Mouse (Mus musculus) heart, embryonic 12.5 days (tissue): ENCODE data around the gene Trank1. TPM values are rescaled to one million over a fixed set of nuclear protein-coding genes. Genes with fewer than 3 reads are reported as not detected.

Experiments used
- ATAC-seq: fragments of 200-750 bp; cut with Nextera tagmentation; 2 replicates; pipeline ENCODE4 v1.8.0; 2017; ENCODE audit warnings: moderate TSS enrichment, moderate library complexity; ENCODE audit not compliant: insufficient number of reproducible peaks, low FRiP score
- H3K27ac ChIP-seq: fragments of 300-500 bp; sonication (generic); 2 replicates; pipeline ENCODE4 v1.5.1; 2016; ENCODE audit warnings: mild to moderate bottlenecking, moderate library complexity; ENCODE audit not compliant: poor library complexity, severe bottlenecking
- H3K27me3 ChIP-seq: fragments of 300-500 bp; sonication (generic); replicated peaks from 2 replicates; pipeline ENCODE4 v1.6.1; 2016; ENCODE audit warnings: mild to moderate bottlenecking, moderate library complexity
- H3K36me3 ChIP-seq: fragments of 300-500 bp; sonication (generic); 2 replicates; pipeline ENCODE4 v1.6.1; 2016; ENCODE audit warnings: mild to moderate bottlenecking, moderate library complexity
- H3K4me1 ChIP-seq: fragments of 300-500 bp; sonication (generic); replicated peaks from 2 replicates; pipeline ENCODE4 v1.6.1; 2016; ENCODE audit warnings: mild to moderate bottlenecking
- H3K4me2 ChIP-seq: fragments of 300-500 bp; sonication (generic); 2 replicates; pipeline ENCODE4 v1.6.1; 2016; ENCODE audit warnings: mild to moderate bottlenecking, moderate library complexity
- H3K4me3 ChIP-seq: fragments of 300-500 bp; sonication (generic); 2 replicates; pipeline ENCODE4 v1.5.1; 2016; ENCODE audit warnings: mild to moderate bottlenecking
- H3K9ac ChIP-seq: fragments of 300-500 bp; sonication (generic); 2 replicates; pipeline ENCODE4 v1.6.1; 2016; ENCODE audit warnings: mild to moderate bottlenecking, moderate library complexity
- H3K9me3 ChIP-seq: fragments of 300-500 bp; sonication (generic); replicated peaks from 2 replicates; pipeline ENCODE4 v1.6.1; 2016; ENCODE audit warnings: mild to moderate bottlenecking, moderate library complexity
- WGBS: fragments of 180-500 bp; shearing (Covaris S2); methylation state at CpG from one replicate; pipeline ENCODE4 v1.1.7; 2016; 5-methylcytosine and 5-hydroxymethylcytosine counted together
- polyA plus RNA-seq: library from polyadenylated mRNA; unstranded; fragments of >200 nt; fragmentation: Nextera tagmentation; extraction: Ambion mirVana; gene quantifications from 2 replicates; pipeline ENCODE4 v1.2.1, GENCODE M21; 2016

Trank1 gene
- polyA plus RNA-seq, 1 experiment from 2014 or later: 0.03 TPM

DNA sequence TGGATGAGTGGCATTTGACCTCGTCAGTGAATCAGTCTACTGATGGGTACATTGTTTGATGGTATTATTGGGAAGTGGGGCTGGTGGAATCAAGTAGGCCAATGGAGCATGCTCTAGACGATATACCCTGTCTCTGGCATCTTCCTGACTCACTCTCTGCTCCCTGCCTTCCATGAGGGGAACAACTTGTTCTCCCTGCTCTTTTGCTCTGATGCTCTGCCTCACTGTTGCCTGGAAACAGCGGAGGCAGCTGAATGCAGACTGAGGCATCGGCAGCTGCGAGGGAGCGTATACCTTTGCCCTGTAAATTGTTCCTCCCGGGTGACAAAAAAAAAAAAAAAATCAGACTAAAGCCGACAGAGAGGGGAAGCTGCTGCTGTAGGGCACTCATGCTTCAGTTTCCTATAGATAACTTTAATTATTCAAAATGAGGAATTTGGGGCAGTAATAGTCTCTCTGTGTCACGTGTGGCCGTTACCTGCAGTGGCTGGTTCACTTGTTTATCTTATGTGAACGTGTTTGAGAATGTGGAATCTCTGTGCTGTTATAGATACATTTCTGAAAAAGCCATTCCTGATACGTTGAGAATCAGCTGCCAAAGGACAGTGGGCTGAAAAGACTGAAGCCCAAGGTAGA lies 9.2 kb upstream of the Trank1 start:
- no peak overlapping the region for H3K4me2 ChIP-seq
- WGBS: 69% methylated on average over 12 of the region's 12 CpGs
- H3K9ac ChIP-seq: no peak overlapping the region
- 0 out of 2 replicates have a peak, but pooled peaks cover 14% of the 10 kb centered on the region for H3K27me3 ChIP-seq
- ATAC-seq: no peak
- no peak overlapping the region for H3K4me3 ChIP-seq
- no peaks in the 10 kb centered on the region for H3K4me1 ChIP-seq
- no peaks in the 10 kb centered on the region for H3K36me3 ChIP-seq
- no peaks in the 10 kb centered on the region for H3K9me3 ChIP-seq
- no peak overlapping the region for H3K27ac ChIP-seq

DNA sequence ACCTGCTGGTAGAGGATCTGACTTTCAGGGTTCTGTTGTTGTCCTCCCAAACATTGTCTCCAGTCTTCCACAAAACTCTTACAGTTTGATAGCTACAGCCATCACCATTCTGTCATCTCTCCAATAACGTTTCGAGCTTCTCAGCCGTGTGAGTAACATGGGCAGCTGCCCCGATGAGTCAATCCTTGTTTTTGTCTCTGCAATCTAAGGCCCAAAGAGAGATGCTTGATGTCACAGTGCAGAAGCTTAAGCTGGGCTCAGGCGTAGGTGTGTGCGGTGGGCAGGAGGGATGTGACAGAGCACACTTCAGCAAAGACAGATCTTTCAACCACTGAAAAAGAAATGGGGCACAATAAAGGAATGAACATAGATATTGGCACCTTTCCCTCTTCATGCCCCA lies 7.5 kb upstream of the Trank1 start:
- Histone ChIP-seq H3K27me3 (peaks cover 18% of the 10 kb centered on the region), H3K36me3 (no peaks in the 10 kb centered on the region), H3K4me1 (no peaks in the 10 kb centered on the region), H3K4me2 (no peak overlapping the region), H3K9ac (no peak overlapping the region), H3K27ac (no peak overlapping the region), H3K9me3 (no peaks in the 10 kb centered on the region), H3K4me3 (no peak overlapping the region)
- no peak for ATAC-seq
- 81% methylated on average over 6 of the region's 6 CpGs for WGBS

DNA sequence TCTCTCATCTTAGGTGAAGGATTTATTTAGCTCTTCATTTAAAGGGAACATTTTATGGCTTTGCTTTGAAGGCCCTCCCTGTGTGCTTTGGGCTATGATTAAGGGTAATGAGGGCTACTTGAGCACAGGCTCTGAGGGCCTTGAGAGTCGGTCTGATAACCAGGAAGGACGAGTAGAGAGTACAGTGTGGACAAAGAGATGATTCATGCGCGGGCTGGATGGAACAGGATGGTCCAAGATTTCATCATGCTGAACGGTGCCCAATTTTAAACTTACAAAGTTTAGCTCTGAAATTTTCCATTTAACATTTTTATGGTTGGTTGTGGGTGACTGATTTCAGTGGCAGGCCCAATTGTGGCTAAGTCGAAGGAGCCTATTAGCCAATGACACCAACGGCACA lies 5.4 kb upstream of the Trank1 start:
- no peaks in the 10 kb centered on the region for H3K4me1 ChIP-seq
- 79% methylated on average over 7 of the region's 7 CpGs for WGBS

DNA sequence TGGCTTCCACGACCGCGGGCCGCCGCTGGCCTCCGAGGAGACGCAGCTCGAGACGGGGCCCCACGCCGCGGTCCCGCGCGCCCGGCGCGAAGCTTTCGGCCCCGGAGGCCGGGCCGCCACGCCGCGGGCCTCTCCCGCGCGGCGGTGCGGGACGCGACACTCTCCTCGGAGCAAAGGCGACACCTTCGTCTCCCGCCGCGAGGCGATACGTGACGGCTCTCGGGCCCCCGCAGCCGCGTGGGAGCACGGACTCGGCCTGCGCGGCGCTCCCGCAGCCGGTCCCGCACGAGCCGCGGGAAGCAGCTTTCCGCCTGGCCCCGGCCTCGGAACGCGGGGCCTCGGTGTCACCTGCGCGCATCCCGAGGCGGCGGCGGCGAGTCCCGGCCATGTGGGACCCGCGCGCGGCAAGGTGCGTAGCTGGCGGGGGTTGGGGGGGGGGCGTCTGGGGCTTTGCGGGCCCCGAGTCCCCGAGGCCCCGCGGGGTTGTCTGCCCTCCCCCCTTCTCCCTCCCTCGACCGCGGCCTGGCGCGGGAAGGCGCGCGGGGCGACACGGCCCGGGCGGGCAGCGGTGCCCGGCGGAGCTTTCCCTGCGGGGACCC lies 403 bp downstream of the Trank1 start:
- H3K4me1 ChIP-seq: peaks cover 15% of the 10 kb centered on the region
- H3K36me3 ChIP-seq: no peaks in the 10 kb centered on the region
- peak overlapping the region; percentile 96 for H3K4me2 ChIP-seq
- H3K9me3 ChIP-seq: no peaks in the 10 kb centered on the region
- H3K27me3 ChIP-seq: peaks cover 54% of the 10 kb centered on the region
- 1% methylated on average over 77 of the region's 98 CpGs for WGBS
- H3K27ac ChIP-seq: no peak overlapping the region
- ATAC-seq: no peak; the same call in 1 of the 2 replicates
- H3K4me3 ChIP-seq: peak overlapping the region; percentile 59
- H3K9ac ChIP-seq: peak overlapping the region; percentile 57; the same call in 1 of the 2 replicates

More for the DNA sequence above, 5.4 kb upstream of the Trank1 start:
- Histone ChIP-seq H3K9me3 (no peaks in the 10 kb centered on the region), H3K36me3 (no peaks in the 10 kb centered on the region), H3K4me3 (no peak overlapping the region), H3K9ac (no peak overlapping the region), H3K27ac (no peak overlapping the region), H3K4me2 (no peak overlapping the region), H3K27me3 (peaks cover 37% of the 10 kb centered on the region)
- ATAC-seq: no peak

DNA sequence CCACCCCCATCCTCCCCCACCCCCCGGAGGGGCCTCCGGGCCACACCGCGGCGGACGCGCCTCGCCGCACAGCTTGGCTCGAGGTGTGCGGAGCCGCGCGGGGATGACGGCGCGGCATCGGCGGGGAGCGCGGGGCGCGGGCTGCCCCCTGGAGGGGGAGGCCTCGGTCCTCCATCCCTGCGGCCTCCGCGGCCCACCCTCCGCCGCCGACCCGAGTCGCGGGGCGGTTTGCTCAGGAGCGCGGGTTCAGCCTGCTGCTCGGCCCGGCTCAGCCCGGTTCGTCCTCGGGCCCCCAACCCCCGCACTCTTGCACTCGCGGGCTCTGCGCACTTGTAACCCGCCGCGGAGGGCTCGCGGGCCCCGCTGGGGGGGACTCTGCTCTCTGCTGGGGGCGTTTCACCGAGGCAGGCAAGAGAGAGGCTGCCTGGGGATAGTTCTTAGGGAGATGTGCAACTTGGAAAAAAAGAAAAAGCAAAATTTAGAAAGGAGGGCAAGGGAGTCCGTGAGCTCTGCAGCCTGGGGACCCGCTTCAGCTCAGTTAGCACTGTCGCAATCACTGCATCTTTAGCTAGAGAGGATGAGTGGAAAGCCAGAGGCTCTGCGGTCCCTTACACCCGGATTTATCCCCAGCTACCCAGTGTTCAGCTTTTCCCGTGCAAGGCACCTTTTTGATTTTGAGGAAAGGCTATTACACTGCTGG lies 1.1 kb downstream of the Trank1 start:
- H3K4me1 ChIP-seq: peaks cover 15% of the 10 kb centered on the region
- WGBS: under 1% methylated on average over 44 of the region's 59 CpGs
- no peaks in the 10 kb centered on the region for H3K9me3 ChIP-seq
- H3K4me2 ChIP-seq: peak overlapping the region; percentile 96
- peak; percentile 39; the same call in 1 of the 2 replicates for ATAC-seq
- H3K27me3 ChIP-seq: peaks cover 54% of the 10 kb centered on the region
- H3K9ac ChIP-seq: peak overlapping the region; percentile 57; the same call in 1 of the 2 replicates
- H3K27ac ChIP-seq: no peak overlapping the region
- H3K4me3 ChIP-seq: peak overlapping the region; percentile 59
- no peaks in the 10 kb centered on the region for H3K36me3 ChIP-seq

DNA sequence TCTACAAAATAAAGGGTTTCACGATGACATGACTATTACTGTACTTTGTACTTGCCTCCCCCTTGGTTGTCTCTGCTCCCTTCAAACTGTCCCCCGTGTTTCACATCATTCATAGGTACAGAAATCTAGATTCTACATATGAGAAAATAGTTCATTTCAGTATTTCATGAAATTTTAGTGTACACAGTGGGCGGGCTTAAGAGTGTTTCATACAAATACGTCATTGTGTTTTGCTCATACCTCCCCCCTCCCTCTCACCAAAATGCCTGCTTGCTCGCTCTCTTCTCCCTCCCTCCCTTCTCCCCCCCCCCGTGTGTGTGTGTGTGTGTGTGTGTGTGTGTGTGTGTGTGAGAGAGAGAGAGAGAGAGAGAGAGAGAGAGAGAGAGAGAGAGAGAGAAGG lies 1.8 kb downstream of the Trank1 start:
- H3K36me3 ChIP-seq: no peaks in the 10 kb centered on the region
- no peak overlapping the region for H3K4me3 ChIP-seq
- ATAC-seq: no peak
- H3K9ac ChIP-seq: no peak overlapping the region
- H3K4me1 ChIP-seq: peaks cover 15% of the 10 kb centered on the region
- no peak overlapping the region for H3K4me2 ChIP-seq
- H3K9me3 ChIP-seq: no peaks in the 10 kb centered on the region
- 15% methylated on average over 5 of the region's 6 CpGs for WGBS
- H3K27me3 ChIP-seq: peaks cover 57% of the 10 kb centered on the region
- no peak overlapping the region for H3K27ac ChIP-seq

DNA sequence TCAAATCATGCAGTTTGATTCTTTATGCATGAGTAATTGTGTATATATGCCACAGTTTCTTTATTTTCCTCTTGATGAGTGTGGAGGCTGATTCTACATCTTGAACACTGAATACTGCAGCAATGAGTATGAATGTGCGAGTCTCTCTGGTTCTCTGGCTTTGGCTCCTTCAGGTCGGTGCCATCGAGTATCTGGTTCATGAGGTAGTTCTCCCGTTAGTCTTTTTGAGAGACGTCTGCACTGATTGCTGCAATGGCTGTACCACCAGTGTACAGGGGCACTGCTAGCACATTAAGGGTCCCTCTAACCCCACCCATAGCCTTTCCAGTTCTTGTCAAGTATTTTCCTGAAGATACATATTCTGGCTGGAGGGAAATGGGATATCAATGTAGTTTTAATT lies 2.3 kb downstream of the Trank1 start:
- H3K4me1 ChIP-seq: peaks cover 15% of the 10 kb centered on the region
- 25% methylated on average over 5 of the region's 5 CpGs for WGBS
- H3K27ac ChIP-seq: no peak overlapping the region
- H3K36me3 ChIP-seq: no peaks in the 10 kb centered on the region
- no peak for ATAC-seq
- H3K9ac ChIP-seq: no peak overlapping the region
- H3K4me2 ChIP-seq: no peak overlapping the region
- no peak overlapping the region for H3K4me3 ChIP-seq
- peaks cover 56% of the 10 kb centered on the region for H3K27me3 ChIP-seq
- H3K9me3 ChIP-seq: no peaks in the 10 kb centered on the region

DNA sequence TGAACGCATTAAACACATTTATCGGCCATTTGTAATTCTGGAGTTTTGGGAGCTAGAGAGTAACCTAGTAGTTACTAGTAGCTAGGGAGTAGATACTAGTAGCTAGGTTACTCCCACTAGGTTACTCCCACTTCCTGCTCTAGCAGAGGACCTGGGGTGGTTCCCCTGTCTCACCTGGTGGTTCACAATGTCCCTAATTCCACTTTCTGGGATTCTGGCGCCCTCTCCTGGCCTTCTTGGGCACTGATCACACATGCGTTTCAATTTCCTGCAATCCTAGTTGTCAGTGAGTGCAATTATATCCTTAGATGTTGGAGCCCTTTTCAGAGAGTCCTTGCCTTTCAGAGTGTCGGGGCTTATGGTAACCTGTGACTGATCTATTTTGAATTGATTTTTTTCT lies 2.7 kb downstream of the Trank1 start:
- no peak for ATAC-seq
- Histone ChIP-seq H3K27ac (no peak overlapping the region), H3K4me2 (no peak overlapping the region), H3K27me3 (peaks cover 54% of the 10 kb centered on the region), H3K9me3 (no peaks in the 10 kb centered on the region), H3K36me3 (no peaks in the 10 kb centered on the region), H3K9ac (no peak overlapping the region), H3K4me3 (no peak overlapping the region), H3K4me1 (peaks cover 15% of the 10 kb centered on the region)
- 33% methylated on average over 5 of the region's 5 CpGs for WGBS

DNA sequence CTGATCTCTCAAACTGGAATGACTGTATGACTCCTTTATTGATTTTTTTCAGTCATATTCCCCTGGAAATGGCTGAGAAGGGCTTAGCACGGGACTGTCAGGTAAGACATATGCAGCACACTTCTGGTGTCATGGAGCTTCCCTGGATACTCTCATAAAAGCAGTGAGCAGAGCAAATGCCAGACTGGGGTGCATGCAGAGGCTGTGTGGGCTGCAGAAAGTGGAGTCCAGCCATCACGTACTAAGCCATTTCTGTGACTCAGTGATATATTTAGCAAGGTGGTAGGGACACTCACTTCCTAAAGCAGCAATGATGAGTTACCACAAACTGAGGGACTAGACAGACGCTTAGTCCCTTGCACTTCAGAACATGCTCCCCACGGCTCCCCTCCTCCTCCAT lies 9.4 kb downstream of the Trank1 start:
- Histone ChIP-seq H3K27ac (no peak overlapping the region), H3K4me2 (no peak overlapping the region), H3K36me3 (no peaks in the 10 kb centered on the region), H3K4me3 (no peak overlapping the region), H3K9me3 (no peaks in the 10 kb centered on the region), H3K4me1 (no peaks in the 10 kb centered on the region), H3K9ac (no peak overlapping the region), H3K27me3 (peaks cover 9% of the 10 kb centered on the region; the same call in 1 of the 2 replicates)
- WGBS: 68% methylated on average over 4 of the region's 4 CpGs
- no peak for ATAC-seq

DNA sequence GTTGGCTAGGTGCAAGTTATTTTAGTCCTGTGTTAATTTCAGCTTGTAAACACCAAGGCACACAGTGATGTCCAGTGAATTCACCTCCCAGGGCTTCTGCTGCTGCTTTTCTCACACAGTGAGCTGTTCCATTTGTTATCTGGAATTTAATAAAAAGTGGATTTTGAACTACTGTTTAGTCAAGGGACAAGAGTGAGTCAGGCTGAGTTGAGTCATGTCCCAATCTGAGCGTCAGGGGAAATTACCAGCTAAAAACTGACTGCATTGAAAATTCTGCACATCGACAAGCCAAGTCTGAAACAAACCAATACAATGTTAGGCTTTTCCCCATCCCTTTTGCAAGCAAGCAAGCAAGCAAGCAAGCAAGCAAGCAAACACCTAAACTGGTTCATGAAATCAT lies 13.3 kb downstream of the Trank1 start:
- Histone ChIP-seq H3K9me3 (no peaks in the 10 kb centered on the region), H3K9ac (no peak overlapping the region), H3K36me3 (no peaks in the 10 kb centered on the region), H3K4me3 (no peak overlapping the region), H3K4me1 (no peaks in the 10 kb centered on the region), H3K27me3 (no peaks in the 10 kb centered on the region), H3K4me2 (no peak overlapping the region), H3K27ac (no peak overlapping the region)
- no peak for ATAC-seq
- whole genome bisulfite sequencing: 61% methylated on average over 2 of the region's 2 CpGs

DNA sequence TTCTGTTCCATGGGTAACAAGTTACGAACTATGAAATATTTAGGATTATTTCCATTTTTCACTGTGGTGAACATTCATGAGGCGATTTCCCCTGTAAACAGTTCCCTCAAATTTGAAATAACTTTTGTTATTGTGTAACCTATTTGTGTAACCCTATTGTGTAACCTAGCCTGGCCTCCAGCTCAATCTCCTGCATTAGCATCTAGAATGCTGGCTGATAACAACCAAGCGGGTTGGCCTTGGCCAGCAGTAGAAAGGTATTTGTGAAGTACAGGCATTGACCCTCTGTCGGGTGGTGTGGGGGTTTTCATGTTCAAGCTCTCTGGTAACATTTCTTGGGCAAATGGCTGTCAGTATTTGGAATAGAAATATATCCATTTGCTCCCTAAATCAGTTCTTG lies 18.3 kb downstream of the Trank1 start:
- no peak overlapping the region for H3K27ac ChIP-seq
- H3K9me3 ChIP-seq: no peaks in the 10 kb centered on the region
- H3K36me3 ChIP-seq: no peaks in the 10 kb centered on the region
- ATAC-seq: no peak
- H3K9ac ChIP-seq: no peak overlapping the region
- WGBS: 62% methylated on average over 4 of the region's 4 CpGs
- H3K4me1 ChIP-seq: peaks cover 15% of the 10 kb centered on the region
- H3K27me3 ChIP-seq: no peaks in the 10 kb centered on the region
- no peak overlapping the region for H3K4me2 ChIP-seq
- no peak overlapping the region for H3K4me3 ChIP-seq
